Mouse (Mus musculus): ENCODE results near the gene Scgb3a1.

GRCm38 (mm10) chr11:49713336-49714334, 50.2 kb downstream of the Scgb3a1 start:
- TF ChIP-seq POLR2A (IDR thresholded peaks at IDR 0.05; ENCODE audit: low read depth, low read length) (no peak), CTCF (IDR thresholded peaks at IDR 0.05; ENCODE audit: extremely low read depth, insufficient read length, insufficient replicate concordance, low read depth, low read length) (no peak)
